In genomic region chr1:131688475-131688874, GRCm38 (mm10) we compare ENCODE assay signal across 7 mouse cellular contexts. TPM values are rescaled to one million over a fixed set of nuclear protein-coding genes. Genes with fewer than 3 reads are reported as not detected.
DNase-seq lines count a peak whose midpoint lies in the region; ATAC-seq lines count a peak whose summit lies in the region.

Gene Rab7b (plus strand): TSS chr1:131688695.

- H3K36me3 ChIP-seq in forebrain, embryonic 11.5 days (ENCODE audit: control insufficient read depth, insufficient read depth, low read length), result no peaks in the 10 kb centered on the region

- H3K27me3 ChIP-seq in forebrain, embryonic 11.5 days (ENCODE audit: control insufficient read depth, insufficient read depth, low read length), result no peaks in the 10 kb centered on the region

- no peak within 1 kb of the TSS for H3K27ac ChIP-seq in forebrain, embryonic 11.5 days (ENCODE audit: low read depth, low read length)

- H3K4me2 ChIP-seq in forebrain, embryonic 11.5 days (ENCODE audit: low read depth, low read length, severe bottlenecking), result no peak within 1 kb of the TSS

- no peak within 1 kb of the TSS for H3K9ac ChIP-seq in forebrain, embryonic 11.5 days (ENCODE audit: low read length)

- H3K4me3 ChIP-seq in forebrain, embryonic 11.5 days (ENCODE audit: low read depth, low read length), result no peak within 1 kb of the TSS

- no peaks in the 10 kb centered on the region for H3K4me1 ChIP-seq in forebrain, embryonic 11.5 days (replicated peaks; ENCODE audit: control insufficient read depth, insufficient read depth, low read length)

- intact Hi-C loops in heart, postnatal 10 days (cut with DNase I), result no loop called here

- peak; percentile 84 for DNase-seq in 3T3-L1 (ENCODE audit: low read depth, low spot score)
- peak; percentile 83 for DNase-seq in adrenal gland, adult 2 months
- DNase-seq in heart, postnatal 10 days, result peak; percentile 80 to 81
- peak; percentile 51 to 70 for DNase-seq in lung, postnatal 4 days
- DNase-seq in forebrain, embryonic 11.5 days (ENCODE audit: low spot score), result no peak
- DNase-seq in left cerebral cortex, adult 18-20 months (ENCODE audit: low spot score in 2 of 2), result no peak
- no peak for DNase-seq in cerebellum, adult 9-10 months

- WGBS in forebrain, embryonic 11.5 days, result 63% methylated on average over 8 of the region's 8 CpGs

- H3K9me3 ChIP-seq in forebrain, embryonic 11.5 days (ENCODE audit: control insufficient read depth, low read length), result no peaks in the 10 kb centered on the region

- ATAC-seq in forebrain, embryonic 11.5 days (replicated peaks; ENCODE audit: low FRiP score), result no peak

RNA-seq across cellular contexts. Expression of gene Rab7b, which starts in this region (rescaled TPM):
- total RNA-seq in adrenal gland, adult 2 months (2021), result 10 to 100 TPM in 1 of 2 experiments, 1 to 10 TPM in 1; 3.7 to 13.4 TPM
- polyA plus RNA-seq in adrenal gland, adult 2 months (2012; rRNA removed), result 2.8 and 2.9 TPM in 2 replicates
- total RNA-seq in heart, postnatal 10 days (2021), result 1 to 10 TPM; 4.0 to 5.9 TPM
- polyA plus RNA-seq in forebrain, embryonic 11.5 days (2014; fragmentation: Nextera tagmentation; extraction: Ambion mirVana), result 0.40 and 0.61 TPM in 2 replicates
- 1 to 10 TPM; 1.4 to 3.1 TPM for total RNA-seq in left cerebral cortex, adult 18-20 months (2021)

Comparison
In these comparisons a context has a peak if more than half of its experiments do, and no peak if none do; other contexts are left out.
1. DNase-seq: peak in 3T3-L1 (single experiment), adrenal gland, adult 2 months (single experiment), heart, postnatal 10 days (2 of 2) and lung, postnatal 4 days (2 of 2); none in forebrain, embryonic 11.5 days (single experiment), left cerebral cortex, adult 18-20 months (0 of 2) and cerebellum, adult 9-10 months (single experiment).